Mouse (Mus musculus): ENCODE results near the gene Pign.

Pign gene

GRCm38 (mm10) chr1:105563821-105564220 lies 99.7 kb downstream of the Pign start:
- DNase-seq (ENCODE audit: low read depth, low spot score): no peak

GRCm38 (mm10) chr1:105556078-105556477 lies 107.4 kb downstream of the Pign start:
- no peak for DNase-seq (ENCODE audit: low read depth, low spot score)

- no peak for DNase-seq (ENCODE audit: low read depth, low spot score)
Observed at GRCm38 (mm10) chr1:105555192-105555718, 108.2 kb downstream of the Pign start.

- no peak for DNase-seq (ENCODE audit: low read depth, low spot score)
Observed at GRCm38 (mm10) chr1:105553130-105553529, 110.3 kb downstream of the Pign start.

GRCm38 (mm10) chr1:105550163-105550562 lies 113.3 kb downstream of the Pign start:
- DNase-seq (ENCODE audit: low read depth, low spot score): no peak

GRCm38 (mm10) chr1:105549648-105550047 lies 113.8 kb downstream of the Pign start:
- DNase-seq (ENCODE audit: low read depth, low spot score): no peak

GRCm38 (mm10) chr1:105543051-105543450 lies 120.4 kb downstream of the Pign start:
- DNase-seq (ENCODE audit: low read depth, low spot score): no peak

- no peak for DNase-seq (ENCODE audit: low read depth, low spot score)
Observed at GRCm38 (mm10) chr1:105523768-105524167, 139.7 kb downstream of the Pign start.

- DNase-seq (ENCODE audit: low read depth, low spot score): no peak
Observed at GRCm38 (mm10) chr1:105522321-105522720, 141.2 kb downstream of the Pign start.

GRCm38 (mm10) chr1:105518101-105518500 lies 145.4 kb downstream of the Pign start:
- no peak for DNase-seq (ENCODE audit: low read depth, low spot score)

- no peak for DNase-seq (ENCODE audit: low read depth, low spot score)
Observed at GRCm38 (mm10) chr1:105507116-105507515, 156.4 kb downstream of the Pign start.

GRCm38 (mm10) chr1:105492626-105493025 lies 170.9 kb downstream of the Pign start:
- DNase-seq (ENCODE audit: low read depth, low spot score): no peak

- DNase-seq (ENCODE audit: low read depth, low spot score): no peak
Observed at GRCm38 (mm10) chr1:105489456-105489855, 174.0 kb downstream of the Pign start.

GRCm38 (mm10) chr1:105487037-105487436 lies 176.4 kb downstream of the Pign start:
- DNase-seq (ENCODE audit: low read depth, low spot score): no peak

Data from retina, postnatal 7 days (tissue).